Mouse (Mus musculus) thymus, postnatal 14 days (tissue): Measurements from ENCODE around the gene Setdb1.

ENCODE experiments used
- DNase-seq: peaks from one replicate; pipeline ENCODE4 v3.0.0; 2021

The Setdb1 gene

GRCm38 (mm10) chr3:95318548-95318947, 38.5 kb downstream of the Setdb1 start:
- no peak for DNase-seq

GRCm38 (mm10) chr3:95317414-95318080, 39.5 kb downstream of the Setdb1 start:
- peak; percentile 76 for DNase-seq

DNA sequence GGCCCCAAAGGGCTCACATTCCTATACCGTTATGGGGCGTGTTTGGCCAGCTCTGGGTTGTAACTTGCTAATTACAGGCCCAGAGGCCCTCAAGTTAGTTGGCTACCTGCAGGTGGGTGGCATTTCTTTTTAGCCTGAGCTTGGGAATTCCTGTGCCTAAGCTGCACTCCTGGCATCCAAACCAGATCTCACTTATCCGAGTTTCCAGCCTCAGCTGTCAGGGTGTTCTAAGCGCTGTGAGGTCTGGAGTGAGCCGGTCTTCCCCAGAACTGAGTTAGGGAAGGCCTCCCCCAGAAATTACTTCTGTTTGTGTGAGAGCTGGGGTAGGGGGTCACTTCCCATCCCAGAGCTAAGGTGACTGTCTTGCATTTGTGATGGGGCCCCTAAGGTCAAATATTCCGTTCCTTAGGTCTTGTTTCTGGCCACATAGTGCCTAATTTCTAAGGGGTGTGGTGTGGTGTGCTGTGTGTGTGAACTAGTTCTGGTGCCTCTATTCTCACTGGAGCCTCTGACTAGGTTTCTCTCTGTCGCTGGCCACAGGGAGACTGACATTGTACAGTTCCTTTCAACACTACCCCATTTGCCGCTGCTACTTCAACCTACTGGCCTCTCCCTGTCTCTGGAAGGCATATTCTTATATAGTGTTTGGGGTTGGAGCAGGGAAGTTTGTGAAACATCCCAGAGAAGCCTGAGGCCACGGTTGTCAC, 41.0 kb downstream of the Setdb1 start:
- DNase-seq = no peak

DNA sequence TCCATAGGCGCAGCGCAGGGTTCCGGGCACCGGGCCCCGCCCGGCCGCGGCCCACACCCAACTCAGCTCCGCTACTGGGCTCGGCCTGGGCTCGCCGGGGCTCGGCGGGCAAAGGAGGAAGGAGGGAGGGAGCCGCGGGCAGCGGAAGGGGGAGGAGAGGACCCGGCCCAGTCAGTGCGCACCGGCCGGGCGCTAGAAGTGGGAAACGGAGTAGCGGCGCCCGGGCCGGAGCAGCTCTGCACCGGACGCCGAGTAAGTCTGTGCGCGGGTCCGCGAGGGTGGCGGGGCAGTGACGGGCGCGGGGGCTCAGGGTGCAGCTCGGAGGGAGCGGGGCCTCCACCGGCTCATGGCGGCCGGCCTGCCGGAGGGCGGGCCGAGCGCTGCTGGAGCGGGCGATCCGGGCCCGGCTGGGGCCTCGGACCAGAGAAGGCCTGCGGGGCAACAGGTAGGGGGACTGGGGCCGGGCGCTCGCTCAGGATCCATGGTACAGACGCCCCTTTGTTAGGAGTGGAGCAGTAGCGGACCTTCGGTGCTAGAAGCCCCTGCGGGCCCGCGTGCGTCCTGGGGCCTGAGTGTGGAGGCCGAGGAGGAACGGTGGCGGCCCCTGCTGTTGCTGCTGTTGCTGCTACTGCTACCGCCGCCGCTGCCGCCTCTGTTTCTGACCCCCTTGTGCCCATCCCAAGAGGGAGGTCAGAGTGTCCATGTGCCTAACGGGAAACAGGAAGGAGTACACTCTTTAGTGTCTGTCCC, 41.7 kb downstream of the Setdb1 start:
- DNase-seq = peak; percentile 95

DNA sequence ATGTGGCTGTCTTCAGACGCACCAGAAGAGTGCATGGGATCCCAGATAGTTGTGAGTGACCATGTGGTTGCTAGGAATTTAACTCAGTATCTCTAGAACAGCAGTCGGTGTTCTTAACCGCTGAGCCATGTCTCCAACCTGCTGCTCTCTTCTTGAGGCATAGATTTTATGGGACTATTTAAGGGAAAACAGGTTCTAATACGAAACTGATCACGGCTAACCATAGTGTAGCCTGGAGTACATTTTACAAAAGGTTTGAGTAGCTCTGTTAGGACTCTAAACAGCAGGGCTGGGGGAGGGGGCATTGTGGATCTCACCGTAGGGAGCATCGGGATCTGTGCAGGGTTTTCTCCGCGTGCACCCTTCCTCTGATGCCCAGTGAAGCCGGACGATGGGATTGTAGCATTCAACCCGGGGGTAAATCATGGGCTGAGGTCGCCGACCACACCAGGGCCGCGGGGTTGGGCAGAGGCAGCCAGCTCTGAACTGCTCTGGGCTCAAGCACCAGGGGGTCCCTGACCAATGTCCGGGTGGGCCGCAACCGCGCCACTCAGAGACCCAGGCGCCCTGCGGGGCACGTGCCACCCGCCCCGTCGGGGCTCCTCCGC, 42.4 kb downstream of the Setdb1 start, which contains the start of gene Cers2:
Gene Cers2 (plus strand): TSS at position 306 of the 608 bp plus-strand sequence.
- DNase-seq = no peak

DNA sequence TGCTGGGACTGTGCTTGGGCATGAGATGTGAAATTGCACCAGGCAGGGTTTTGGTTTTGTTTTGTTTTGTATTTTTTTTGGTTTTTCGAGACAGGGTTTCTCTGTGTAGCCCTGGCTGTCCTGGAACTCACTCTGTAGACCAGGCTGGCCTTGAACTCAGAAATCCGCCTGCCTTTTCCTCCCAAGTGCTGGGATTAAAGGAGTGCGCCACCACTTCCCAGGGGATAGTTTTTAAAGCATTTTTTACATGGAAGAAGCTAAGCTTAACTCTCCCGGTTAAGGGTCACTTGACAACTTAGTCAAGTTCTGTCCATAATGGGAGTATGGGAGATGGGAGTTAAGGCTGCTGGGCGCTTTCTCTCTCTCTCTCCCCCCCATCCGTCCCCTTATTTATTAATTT, 42.9 kb downstream of the Setdb1 start:
- no peak for DNase-seq

- no peak for DNase-seq
Measured at GRCm38 (mm10) chr3:95313476-95313875, 43.5 kb downstream of the Setdb1 start.

GRCm38 (mm10) chr3:95312623-95313022, 44.4 kb downstream of the Setdb1 start:
- DNase-seq = no peak

GRCm38 (mm10) chr3:95310968-95311882, 45.8 kb downstream of the Setdb1 start:
- peak; percentile 57 for DNase-seq

DNA sequence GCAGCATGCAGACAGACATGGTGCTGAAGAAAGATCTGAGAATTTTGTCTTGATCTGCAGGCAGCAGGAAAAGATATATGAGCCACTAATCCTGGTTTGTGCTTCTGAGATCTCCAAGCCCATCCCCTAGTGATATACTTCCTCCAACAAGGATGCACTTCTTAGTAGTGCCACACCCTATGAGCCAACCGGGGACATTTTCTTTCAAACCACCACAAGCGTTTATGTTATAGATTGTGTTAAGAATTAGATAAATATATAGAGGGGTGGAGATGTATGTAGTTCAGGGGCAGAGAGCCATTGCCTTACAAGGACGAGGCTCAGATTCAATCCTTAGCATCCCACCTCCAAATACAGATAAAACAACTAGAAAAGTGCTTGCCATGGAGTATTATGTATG, 46.5 kb downstream of the Setdb1 start:
- no peak for DNase-seq

DNA sequence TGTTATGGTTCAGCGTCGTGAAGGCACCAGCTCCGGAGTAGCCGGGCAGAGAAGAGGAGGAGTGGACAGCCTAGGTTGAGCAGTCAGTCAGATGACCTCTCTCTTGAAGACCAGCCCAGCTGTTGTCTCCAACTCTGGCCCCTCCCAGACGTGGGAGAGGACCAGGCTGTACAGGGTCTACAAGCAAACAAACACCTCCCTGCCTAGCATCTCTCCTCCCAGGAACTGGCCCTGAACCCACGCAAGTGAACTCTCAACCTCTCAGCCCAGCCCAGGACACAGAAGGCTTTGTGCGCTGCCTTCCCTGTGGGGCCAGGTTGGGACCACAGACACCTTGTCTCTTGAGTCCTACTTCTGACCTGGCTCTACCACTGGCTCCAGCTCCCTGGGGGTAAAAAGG, 49.9 kb downstream of the Setdb1 start, which contains the start of gene Anxa9:
Gene Anxa9 (minus strand): TSS at position 77 of the 400 bp plus-strand sequence.
- no peak for DNase-seq

GRCm38 (mm10) chr3:95306244-95306643, 50.8 kb downstream of the Setdb1 start:
- no peak for DNase-seq

DNA sequence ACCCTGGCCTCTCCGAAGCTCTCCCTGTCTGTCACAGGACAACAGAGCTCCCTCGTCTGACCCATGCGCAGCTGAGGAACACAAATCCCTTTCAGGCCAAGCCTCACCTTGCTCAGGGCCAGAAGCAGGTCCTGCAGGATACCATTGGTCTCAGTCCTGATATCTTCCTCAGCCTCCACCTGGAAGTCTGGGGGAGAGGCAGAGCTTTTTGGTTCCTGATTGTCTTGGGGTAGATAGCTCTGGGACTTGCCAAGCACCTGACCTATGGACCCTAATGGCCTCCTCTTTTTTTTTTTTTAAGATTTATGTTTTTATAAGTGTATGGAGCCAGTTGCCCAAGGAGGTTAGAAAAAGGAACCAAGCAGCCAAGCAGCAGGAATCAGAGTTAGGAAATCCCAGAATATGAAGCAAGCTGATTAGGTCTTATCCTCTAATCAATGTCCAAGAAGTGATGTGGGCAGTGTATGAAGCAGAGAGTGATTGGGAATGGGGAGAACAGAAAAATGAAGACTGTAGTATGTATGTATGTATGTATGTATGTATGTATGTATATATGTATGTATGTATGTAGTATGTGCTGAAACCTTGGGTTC, 55.7 kb downstream of the Setdb1 start:
- no peak for DNase-seq

GRCm38 (mm10) chr3:95298018-95298417, 59.0 kb downstream of the Setdb1 start:
- DNase-seq = no peak

GRCm38 (mm10) chr3:95296103-95296469, 60.9 kb downstream of the Setdb1 start:
- peak; percentile 64 for DNase-seq

DNA sequence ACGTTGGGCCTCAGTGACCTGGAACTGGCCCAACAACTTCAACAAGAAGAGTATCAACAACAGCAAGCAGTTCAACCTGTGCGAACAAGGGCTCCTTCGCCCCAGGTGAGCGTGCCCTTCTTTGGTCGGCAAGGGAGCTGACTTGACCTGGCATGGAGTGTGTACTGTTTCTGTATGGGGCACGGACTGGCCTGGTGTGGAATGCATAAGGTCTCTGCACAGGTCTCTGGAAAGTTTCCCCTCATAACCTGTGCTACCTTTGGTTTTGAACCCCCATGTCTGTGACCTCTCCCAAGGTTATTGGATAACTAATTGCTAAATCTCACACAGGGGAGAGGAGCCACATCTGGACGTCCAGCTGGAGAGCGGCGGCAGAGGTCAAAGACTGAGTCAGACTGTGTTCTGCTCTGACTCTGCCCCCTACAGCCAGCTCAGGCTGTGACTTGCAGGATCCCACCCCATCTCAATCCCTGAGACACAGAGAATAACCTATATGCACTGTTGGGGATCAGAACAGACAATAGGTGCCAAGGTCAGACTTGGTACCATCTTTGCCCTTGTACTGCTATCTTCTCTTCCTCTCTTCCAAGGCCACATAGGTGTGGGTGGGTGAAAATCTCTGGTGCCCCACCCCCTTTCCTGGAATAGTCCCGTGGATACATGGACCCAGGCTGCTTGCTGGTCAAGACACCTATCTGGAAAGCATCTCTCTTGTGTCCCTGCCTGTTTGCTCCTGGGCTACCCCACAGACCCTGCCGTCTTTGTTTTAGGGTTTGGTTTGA, 61.5 kb downstream of the Setdb1 start:
- no peak for DNase-seq

GRCm38 (mm10) chr3:95294718-95295117, 62.3 kb downstream of the Setdb1 start:
- no peak for DNase-seq

DNA sequence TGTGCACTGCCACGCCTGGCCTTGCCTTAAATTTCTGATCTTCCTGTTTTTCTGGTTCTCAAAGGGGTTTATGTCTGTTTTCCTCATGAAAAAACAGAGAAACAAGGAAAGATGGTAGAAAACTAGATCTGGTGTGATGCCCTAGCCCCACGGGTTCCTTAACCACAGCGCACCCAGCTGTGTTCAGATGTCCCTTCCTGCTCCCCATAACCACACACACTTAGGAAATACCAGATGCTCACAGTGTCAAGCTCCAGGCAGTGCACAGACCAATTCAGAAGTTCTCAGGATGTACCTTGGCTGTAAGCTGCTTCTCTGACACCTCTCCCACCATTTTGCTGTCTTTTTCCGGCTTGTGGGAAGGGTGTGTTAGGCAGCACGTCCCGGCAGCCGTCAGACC, 62.7 kb downstream of the Setdb1 start:
- DNase-seq = no peak

DNA sequence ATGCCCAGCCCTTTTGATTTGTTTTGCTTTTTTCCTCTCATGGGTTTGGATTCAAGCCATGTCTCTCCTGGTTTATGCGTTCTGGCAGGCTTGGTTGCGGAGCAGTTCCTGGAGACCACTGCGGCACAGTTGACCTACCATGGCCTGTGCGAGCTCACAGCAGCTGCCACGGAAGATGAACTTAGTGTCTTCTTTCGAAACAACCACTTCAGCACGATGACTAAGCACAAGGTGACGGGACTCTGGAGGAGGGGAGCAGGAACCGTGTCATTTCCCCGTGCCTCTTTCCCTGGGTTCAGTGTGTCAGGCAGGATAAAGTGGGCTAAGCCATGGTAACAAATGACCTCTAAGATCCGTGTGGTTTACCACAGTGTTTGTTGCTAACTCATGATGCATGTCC, 63.5 kb downstream of the Setdb1 start:
- no peak for DNase-seq

DNA sequence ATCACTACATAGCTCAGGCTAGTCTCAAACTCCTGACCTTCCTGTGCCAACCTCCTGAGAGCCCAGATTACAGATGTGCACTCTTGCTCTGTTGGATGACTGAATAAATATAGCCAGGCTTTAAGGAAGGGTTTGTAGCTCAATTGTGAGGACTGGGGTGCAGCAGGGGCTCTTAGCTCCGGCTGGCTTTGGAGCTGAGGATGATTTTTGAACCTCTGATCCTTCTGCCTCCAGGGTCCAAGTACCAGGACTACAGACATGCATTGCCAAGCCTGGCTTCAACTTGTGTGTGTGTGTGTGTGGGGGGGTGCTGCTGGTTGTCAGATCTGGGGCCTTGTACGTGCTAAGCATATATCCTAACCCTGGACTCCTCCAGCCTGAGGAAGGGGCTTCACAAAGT, 64.1 kb downstream of the Setdb1 start:
- no peak for DNase-seq

DNA sequence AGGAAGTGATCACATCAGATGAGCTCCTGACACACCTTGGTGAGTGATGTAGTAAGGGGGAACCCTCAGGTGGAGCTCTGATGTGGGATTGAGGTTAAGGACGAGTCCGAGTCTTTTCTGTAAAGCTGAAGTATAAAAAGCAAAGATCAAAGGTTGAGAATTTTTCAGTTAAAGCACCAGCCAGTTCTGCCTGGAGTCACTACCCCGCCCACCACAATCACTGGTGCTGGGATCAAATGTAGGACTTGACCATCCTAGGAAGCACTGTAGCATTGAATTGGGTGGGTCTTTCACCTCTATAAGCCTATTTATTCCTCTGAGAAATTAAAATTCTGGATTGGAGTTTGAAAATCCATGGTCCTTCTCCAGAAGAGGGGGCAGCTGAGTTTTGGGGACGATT, 66.0 kb downstream of the Setdb1 start:
- no peak for DNase-seq
